Mouse (Mus musculus): Measurements from ENCODE around the gene Gm8267. TPM values are rescaled to one million over a fixed set of nuclear protein-coding genes. Genes with fewer than 3 reads are reported as not detected.
"Not testable (repeated sequence)": the region's sequence is repeated elsewhere in the genome, so short reads cannot be mapped to it uniquely, and the experiment has no call there.

Gm8267 gene
- polyA plus RNA-seq (2012; rRNA removed), result not detected in 2 replicates

DNA sequence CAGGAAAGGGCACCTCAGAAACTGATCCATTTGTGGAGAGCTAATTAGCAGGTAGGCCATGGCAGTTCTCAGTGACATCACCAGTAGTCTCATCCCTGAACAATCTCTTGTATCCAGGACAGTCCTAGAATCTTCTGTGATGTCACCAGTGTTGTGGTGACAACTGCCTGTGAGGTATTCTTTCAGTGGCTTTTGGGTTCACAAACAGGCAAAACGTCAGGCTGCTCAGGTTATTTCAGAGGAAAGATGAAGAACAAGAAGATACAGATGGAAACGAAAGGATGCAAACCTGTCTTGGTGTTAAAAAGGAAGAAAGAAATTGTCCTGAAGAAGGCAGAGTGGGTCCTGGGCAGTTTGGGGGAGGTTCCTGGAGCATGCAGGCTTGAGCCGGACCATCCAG lies at the start of gene Gm8267:
TSS of gene Gm8267 (minus strand) at position 101 of the 400 bp plus-strand sequence.
- no peaks in the 10 kb centered on the region for H3K4me1 ChIP-seq (ENCODE audit: control insufficient read depth, insufficient read depth, insufficient read length)
- H3K27me3 ChIP-seq (ENCODE audit: control insufficient read depth, insufficient read depth, low read length), result no peaks in the 10 kb centered on the region
- no peak within 1 kb of the TSS for H3K27ac ChIP-seq (ENCODE audit: insufficient read depth, low read length)
- no peak for DNase-seq (ENCODE audit: low read depth in 1 of 2, low spot score in 2 of 2)
- TF ChIP-seq CTCF (IDR thresholded peaks at IDR 0.05; ENCODE audit: extremely low read depth, insufficient read depth, insufficient read length, insufficient replicate concordance), result no peak
- no peak for TF ChIP-seq POLR2A (IDR thresholded peaks at IDR 0.05; ENCODE audit: low read depth, low read length)
- 81% methylated on average over 3 of the region's 3 CpGs for WGBS
- no peak within 1 kb of the TSS for H3K4me3 ChIP-seq (ENCODE audit: extremely low read depth, insufficient read depth, insufficient read length)
- no peaks in the 10 kb centered on the region for H3K36me3 ChIP-seq (ENCODE audit: control insufficient read depth, insufficient read depth, low read length)

DNA sequence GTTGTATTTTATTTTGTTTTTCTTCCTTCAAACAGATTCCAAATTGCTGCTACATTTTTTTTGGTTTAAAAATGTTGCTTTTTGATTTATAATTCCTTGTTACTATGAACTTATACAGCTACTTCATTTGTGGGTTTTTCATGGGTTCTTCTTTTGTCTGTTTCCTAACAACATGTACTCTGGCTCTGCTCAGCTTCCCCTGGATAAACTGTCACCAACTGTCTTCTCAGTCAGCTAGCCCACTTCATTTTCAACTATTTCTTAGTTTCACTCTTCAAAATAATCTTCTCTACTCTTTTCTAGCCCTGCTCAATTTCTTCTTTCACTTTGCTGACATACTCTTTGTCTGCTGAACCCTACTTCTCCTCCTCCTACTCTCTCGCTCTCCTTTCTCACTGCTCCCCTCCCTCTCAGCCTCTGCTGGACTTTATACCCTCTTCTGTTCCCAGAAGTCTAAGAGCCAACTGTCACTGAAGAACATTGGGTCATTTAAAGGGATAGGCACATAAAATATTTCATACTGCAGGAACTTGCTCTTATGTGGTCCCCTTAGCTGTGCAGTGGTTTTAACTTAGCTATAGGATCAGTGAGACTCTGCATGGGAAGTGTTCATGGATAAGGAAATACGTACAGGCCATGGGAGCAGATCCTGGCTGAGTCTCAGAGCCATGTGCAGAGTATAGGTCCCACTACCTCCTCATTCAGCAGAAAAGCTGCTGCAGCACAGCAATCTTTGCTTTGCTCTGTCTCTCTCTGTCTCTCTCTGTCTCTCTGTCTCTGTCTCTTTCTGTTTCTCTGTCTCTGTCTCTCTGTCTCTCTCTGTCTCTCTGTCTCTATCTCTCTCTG lies 39.6 kb upstream of the Gm8267 start:
- 67% methylated on average over 2 of the region's 2 CpGs for WGBS
- H3K27me3 ChIP-seq (ENCODE audit: control insufficient read depth, insufficient read depth, low read length); H3K4me1 ChIP-seq (ENCODE audit: control insufficient read depth, insufficient read depth, insufficient read length); H3K36me3 ChIP-seq (ENCODE audit: control insufficient read depth, insufficient read depth, low read length); DNase-seq (ENCODE audit: low read depth in 1 of 2, low spot score in 2 of 2); H3K4me3 ChIP-seq (ENCODE audit: extremely low read depth, insufficient read depth, insufficient read length); H3K27ac ChIP-seq (ENCODE audit: insufficient read depth, low read length): not testable (repeated sequence)

DNA sequence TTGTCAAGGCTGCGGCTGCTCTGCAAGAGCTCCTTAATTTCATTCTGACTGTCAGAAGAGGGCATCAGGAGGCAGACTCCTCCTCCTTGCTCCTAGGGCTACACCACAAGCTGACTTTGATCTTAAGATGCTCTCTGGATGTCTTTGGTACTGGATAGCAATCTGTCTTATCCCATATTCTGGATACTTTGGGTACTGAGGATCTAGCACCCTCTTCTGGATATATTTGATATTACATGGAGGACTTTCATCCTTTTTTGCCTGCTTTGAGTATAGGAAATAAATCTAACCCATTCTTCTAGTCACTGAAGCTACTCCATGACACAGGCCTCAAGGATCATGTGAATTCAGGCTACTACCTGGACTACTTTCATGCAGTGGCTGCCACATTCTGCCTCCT lies 7.4 kb downstream of the Gm8267 start:
- not testable (repeated sequence) for H3K4me1 ChIP-seq (ENCODE audit: control insufficient read depth, insufficient read depth, insufficient read length); H3K36me3 ChIP-seq (ENCODE audit: control insufficient read depth, insufficient read depth, low read length); H3K27me3 ChIP-seq (ENCODE audit: control insufficient read depth, insufficient read depth, low read length); H3K4me3 ChIP-seq (ENCODE audit: extremely low read depth, insufficient read depth, insufficient read length); DNase-seq (ENCODE audit: low read depth in 1 of 2, low spot score in 2 of 2); H3K27ac ChIP-seq (ENCODE audit: insufficient read depth, low read length)
- 81% methylated on average over 1 of the region's 1 CpGs for WGBS

DNA sequence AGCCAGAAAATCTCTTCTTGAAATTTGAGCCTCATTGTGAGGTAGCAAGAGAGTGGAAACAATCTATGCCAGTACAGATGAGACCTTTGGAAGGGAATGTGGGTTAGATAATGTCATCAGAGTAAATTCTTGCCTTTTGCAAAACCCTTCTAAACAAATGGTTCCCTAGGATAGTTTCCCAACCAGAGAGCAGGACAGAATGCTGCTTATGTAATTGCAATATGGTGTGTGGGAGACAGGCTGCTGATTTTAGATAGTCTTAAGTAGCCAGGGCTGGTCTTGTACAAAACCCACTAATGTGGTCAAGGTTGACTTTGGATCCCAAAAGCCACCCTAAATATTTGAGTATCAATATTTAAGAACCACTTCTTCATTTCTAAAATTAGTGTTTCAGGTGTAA lies 19.4 kb downstream of the Gm8267 start:
- H3K4me3 ChIP-seq (ENCODE audit: extremely low read depth, insufficient read depth, insufficient read length); H3K27ac ChIP-seq (ENCODE audit: insufficient read depth, low read length); H3K4me1 ChIP-seq (ENCODE audit: control insufficient read depth, insufficient read depth, insufficient read length); DNase-seq (ENCODE audit: low read depth in 1 of 2, low spot score in 2 of 2); H3K27me3 ChIP-seq (ENCODE audit: control insufficient read depth, insufficient read depth, low read length); H3K36me3 ChIP-seq (ENCODE audit: control insufficient read depth, insufficient read depth, low read length): not testable (repeated sequence)

DNA sequence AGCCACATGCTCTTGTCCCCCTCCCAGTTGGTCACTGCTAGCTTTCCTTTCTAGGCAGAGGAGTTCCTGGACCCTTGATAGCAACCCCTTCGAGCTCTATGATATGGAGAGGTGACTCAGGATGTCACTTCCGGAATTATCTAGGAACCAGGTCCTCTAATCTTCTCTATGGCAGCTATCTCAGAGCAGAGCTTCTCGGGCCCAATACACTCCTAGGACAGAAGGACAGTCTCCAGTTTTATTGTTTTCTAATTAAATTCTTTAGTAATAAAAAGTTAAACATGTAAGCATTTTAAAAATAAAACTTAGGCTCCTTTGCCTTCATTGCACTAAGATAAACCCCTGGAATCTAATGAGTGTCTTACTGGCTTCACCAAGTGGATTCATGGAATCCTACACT lies 43.8 kb downstream of the Gm8267 start, which contains the start of gene Gm8257:
TSS of gene Gm8257 (minus strand) at position 101 of the 400 bp plus-strand sequence.
- WGBS, result 82% methylated on average over 3 of the region's 3 CpGs
- not testable (repeated sequence) for H3K4me1 ChIP-seq (ENCODE audit: control insufficient read depth, insufficient read depth, insufficient read length); DNase-seq (ENCODE audit: low read depth in 1 of 2, low spot score in 2 of 2); H3K36me3 ChIP-seq (ENCODE audit: control insufficient read depth, insufficient read depth, low read length); H3K27me3 ChIP-seq (ENCODE audit: control insufficient read depth, insufficient read depth, low read length); H3K4me3 ChIP-seq (ENCODE audit: extremely low read depth, insufficient read depth, insufficient read length); H3K27ac ChIP-seq (ENCODE audit: insufficient read depth, low read length)

Other genes with a start within 250 kb of the Gm8267 start
- not detected in 2 replicates for gene Gm17093, start 232.1 kb downstream of the Gm8267 start, polyA plus RNA-seq (2012; rRNA removed)
- not detected in 2 replicates for gene Gm8247, start 167.2 kb downstream of the Gm8267 start, polyA plus RNA-seq (2012; rRNA removed)
- not detected in 2 replicates for gene Gm5624, start 122.4 kb downstream of the Gm8267 start, polyA plus RNA-seq (2012; rRNA removed)
- not detected in 2 replicates for gene Gm8257, start 43.9 kb downstream of the Gm8267 start, polyA plus RNA-seq (2012; rRNA removed)
- gene Ptgdr, start 109.0 kb upstream of the Gm8267 start, polyA plus RNA-seq (2012; rRNA removed), result 0.04 and 0.06 TPM in 2 replicates
- 3.8 and 4.9 TPM in 2 replicates for gene Ptger2, start 237.9 kb upstream of the Gm8267 start, polyA plus RNA-seq (2012; rRNA removed)

Data from spleen, adult 2 months (tissue).